Comparison of ENCODE assay signal across 16 mouse cellular contexts in the genomic region with DNA sequence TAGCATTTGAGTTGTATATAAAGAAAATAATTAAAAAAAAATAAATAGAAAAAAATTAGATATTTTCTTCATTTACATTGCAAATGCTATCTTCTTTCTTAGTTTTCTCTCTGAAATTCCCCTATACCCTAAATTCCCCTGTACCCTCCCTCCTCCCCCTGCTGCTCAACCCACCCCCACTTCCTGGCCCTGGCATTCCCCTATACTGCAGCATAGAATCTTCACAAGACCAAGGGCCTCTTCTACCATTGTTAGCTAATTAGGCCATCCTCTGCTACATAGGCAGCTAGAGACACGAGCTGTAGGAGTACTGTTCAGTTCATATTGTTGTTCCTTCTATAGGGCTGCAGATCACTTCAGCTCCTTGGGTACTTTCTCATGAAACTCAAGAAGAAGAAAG.
"Had no signal": no experiment of that assay in that cellular context is flagged by ENCODE, and none has a peak within 500 bp of the region (broad histone marks: within the 10 kb centered on the region; RNA-seq: fewer than 3 reads in every experiment).

No protein-coding gene starts in this region.

- H3K4me1 ChIP-seq: neural tube, embryonic 13.5 days; neural tube, embryonic 15.5 days; stomach, embryonic 15.5 days had no signal

- H3K4me2 ChIP-seq: neural tube, embryonic 13.5 days; neural tube, embryonic 15.5 days; stomach, embryonic 15.5 days had no signal

- DNase-seq: retina, postnatal 1 day; right cerebral cortex, adult 18-20 months; right cerebral cortex, postnatal 14 days; right cerebral cortex, postnatal 25 days; right cerebral cortex, postnatal 4 days; spleen, adult 18-20 months; thymus, adult 18-20 months; thymus, adult 2 months; thymus, postnatal 14 days; thymus, postnatal 25 days; thymus, postnatal 36 days; thymus, postnatal 4 days had no signal

- H3K9ac ChIP-seq: neural tube, embryonic 13.5 days; neural tube, embryonic 15.5 days; stomach, embryonic 15.5 days had no signal

- H3K27ac ChIP-seq: neural tube, embryonic 13.5 days; neural tube, embryonic 15.5 days; stomach, embryonic 15.5 days; stomach, postnatal 0 days had no signal

- H3K27me3 ChIP-seq: neural tube, embryonic 13.5 days; neural tube, embryonic 15.5 days; stomach, embryonic 15.5 days had no signal

- H3K4me3 ChIP-seq: neural tube, embryonic 13.5 days; neural tube, embryonic 15.5 days; stomach, embryonic 15.5 days had no signal

- H3K9me3 ChIP-seq: neural tube, embryonic 13.5 days; neural tube, embryonic 15.5 days; stomach, embryonic 15.5 days had no signal

- H3K36me3 ChIP-seq: neural tube, embryonic 13.5 days; neural tube, embryonic 15.5 days; stomach, embryonic 15.5 days had no signal
